Mouse (Mus musculus) myocyte (in vitro differentiated cells): ENCODE results near the gene Lgsn.

ENCODE experiments used
- E2F4 ChIP-seq: IDR thresholded peaks from one replicate; pipeline ENCODE4 v1.6.1; 2011; ENCODE audit warnings: mild to moderate bottlenecking, control low read depth, moderate library complexity; ENCODE audit not compliant: insufficient read depth
- POLR2A ChIP-seq: IDR thresholded peaks from one replicate; pipeline ENCODE4 v1.6.1; 2011; ENCODE audit warnings: low read depth, mild to moderate bottlenecking, control low read depth, moderate library complexity; ENCODE audit not compliant: insufficient read length
- TCF12 ChIP-seq: IDR thresholded peaks from one replicate; pipeline ENCODE4 v1.6.1; 2011; ENCODE audit warnings: mild to moderate bottlenecking, control low read depth; ENCODE audit not compliant: poor library complexity, insufficient read depth, severe bottlenecking
- USF1 ChIP-seq: IDR thresholded peaks from one replicate; pipeline ENCODE4 v1.6.1; 2011; ENCODE audit warnings: low read depth, mild to moderate bottlenecking, control low read depth, moderate library complexity

- TF ChIP-seq POLR2A (no peak), E2F4 (no peak), TCF12 (no peak), USF1 (no peak)
Measured at GRCm38 (mm10) chr1:31150546-31150945, 25.7 kb upstream of the Lgsn start.
